Mouse (Mus musculus): ENCODE results near the gene Hspb11.

DNA sequence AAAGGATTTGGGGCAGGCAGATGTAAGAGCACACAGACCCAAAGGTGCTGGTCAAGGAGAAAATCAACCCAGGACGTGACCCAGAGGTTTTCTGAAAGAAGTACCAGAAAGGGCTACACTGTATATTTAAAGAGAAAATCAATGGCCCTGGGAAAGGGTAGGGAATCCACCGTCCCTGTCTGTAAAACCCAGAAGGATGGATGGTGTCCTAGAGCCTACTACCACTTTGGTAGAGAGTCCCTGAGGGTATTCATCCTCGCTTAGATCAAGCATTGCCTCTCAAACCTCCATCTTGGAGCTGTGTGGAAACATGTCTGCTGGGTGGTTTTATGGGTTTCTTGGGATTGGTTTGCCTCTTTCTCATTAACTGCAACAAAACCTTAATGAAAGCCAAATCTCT lies 1.0 kb downstream of the Hspb11 start:
- no peak for TF ChIP-seq GATA1 (IDR thresholded peaks at IDR 0.05; ENCODE audit: borderline replicate concordance, low read length)
- no peak for TF ChIP-seq FLI1 (IDR thresholded peaks at IDR 0.05; ENCODE audit: low read length)

Data from megakaryocyte, embryonic 14.5 days (primary cell).